Mouse (Mus musculus) forebrain, embryonic 15.5 days (tissue): ENCODE measurements around the gene Tmem213. TPM values are rescaled to one million over a fixed set of nuclear protein-coding genes. Genes with fewer than 3 reads are reported as not detected.

Source experiments
- ATAC-seq: fragments of 200-750 bp; cut with Nextera tagmentation; replicated peaks from 2 replicates; pipeline ENCODE4 v1.8.0; 2017; ENCODE audit warnings: mild to moderate bottlenecking, moderate TSS enrichment, moderate library complexity
- H3K27ac ChIP-seq: fragments of 300-500 bp; sonication (generic); replicated peaks from 2 replicates; pipeline ENCODE4 v1.5.1; 2015; ENCODE audit warnings: mild to moderate bottlenecking, inconsistent platforms
- H3K27me3 ChIP-seq: fragments of 300-500 bp; sonication (generic); 2 replicates; pipeline ENCODE4 v1.6.1; 2015; ENCODE audit warnings: inconsistent platforms
- H3K36me3 ChIP-seq: fragments of 300-500 bp; sonication (generic); 2 replicates; pipeline ENCODE4 v1.6.1; 2015; ENCODE audit warnings: mild to moderate bottlenecking, inconsistent platforms
- H3K4me1 ChIP-seq: fragments of 300-500 bp; sonication (generic); 2 replicates; pipeline ENCODE4 v1.6.1; 2015; ENCODE audit warnings: inconsistent platforms
- H3K4me2 ChIP-seq: fragments of 300-500 bp; sonication (generic); replicated peaks from 2 replicates; pipeline ENCODE4 v1.6.1; 2015; ENCODE audit warnings: mild to moderate bottlenecking, inconsistent platforms
- H3K4me3 ChIP-seq: fragments of 300-500 bp; sonication (generic); 2 replicates; pipeline ENCODE4 v1.5.1; 2015; ENCODE audit warnings: mild to moderate bottlenecking, inconsistent platforms
- H3K9ac ChIP-seq: fragments of 300-500 bp; sonication (generic); replicated peaks from 2 replicates; pipeline ENCODE4 v1.6.1; 2015; ENCODE audit warnings: mild to moderate bottlenecking, inconsistent platforms
- H3K9me3 ChIP-seq: fragments of 300-500 bp; sonication (generic); 2 replicates; pipeline ENCODE4 v1.6.1; 2016; ENCODE audit warnings: inconsistent platforms
- WGBS: fragments of 180-500 bp; shearing (Covaris S2); methylation state at CpG from one replicate; pipeline ENCODE4 v1.1.7; 2015; ENCODE audit warnings: mixed read lengths; 5-methylcytosine and 5-hydroxymethylcytosine counted together
- polyA plus RNA-seq: library from polyadenylated mRNA; unstranded; fragments of >200 nt; fragmentation: Nextera tagmentation; extraction: Ambion mirVana; gene quantifications from 2 replicates; pipeline ENCODE4 v1.2.1, GENCODE M21; 2015

The Tmem213 gene
- polyA plus RNA-seq, 1 experiment from 2014 or later, result not detected

DNA sequence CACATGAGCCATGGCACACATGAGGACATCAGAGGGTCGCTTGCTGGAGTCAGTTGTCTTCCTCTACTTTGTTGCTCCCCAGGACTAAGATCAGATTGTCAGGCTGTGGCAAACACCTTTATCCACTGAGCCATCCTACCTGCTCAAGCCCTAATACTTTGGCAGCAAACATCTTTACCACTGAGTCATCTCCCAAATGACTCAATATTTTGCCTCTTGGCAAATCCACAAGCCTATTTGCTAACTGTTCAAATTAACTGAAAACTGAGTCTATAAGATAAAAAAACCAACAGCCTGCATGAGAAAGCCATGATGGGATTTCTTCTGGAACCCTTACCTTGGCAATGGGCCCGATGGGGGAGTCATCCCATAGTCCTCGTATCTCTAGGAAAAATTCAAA is 30.0 kb downstream of the Tmem213 start:
- H3K4me1 ChIP-seq, result peaks cover 5% of the 10 kb centered on the region; the same call in 1 of the 2 replicates
- WGBS, result 78% methylated on average over 3 of the region's 3 CpGs

GRCm38 (mm10) chr6:38140402-38140801 is 31.3 kb downstream of the Tmem213 start:
- no peak overlapping the region for H3K27ac ChIP-seq
- H3K27me3 ChIP-seq, result no peaks in the 10 kb centered on the region
- H3K4me2 ChIP-seq, result no peak overlapping the region
- H3K36me3 ChIP-seq, result peaks cover 56% of the 10 kb centered on the region
- 94% methylated on average over 9 of the region's 9 CpGs for WGBS
- no peak for ATAC-seq
- H3K9ac ChIP-seq, result no peak overlapping the region
- H3K4me1 ChIP-seq, result no peaks in the 10 kb centered on the region
- H3K9me3 ChIP-seq, result no peaks in the 10 kb centered on the region
- no peak overlapping the region for H3K4me3 ChIP-seq

More for the DNA sequence above, 30.0 kb downstream of the Tmem213 start:
- no peak overlapping the region for H3K27ac ChIP-seq
- peaks cover 60% of the 10 kb centered on the region for H3K36me3 ChIP-seq
- no peak overlapping the region for H3K9ac ChIP-seq
- H3K4me2 ChIP-seq, result no peak overlapping the region
- H3K27me3 ChIP-seq, result no peaks in the 10 kb centered on the region
- no peaks in the 10 kb centered on the region for H3K9me3 ChIP-seq
- no peak for ATAC-seq
- H3K4me3 ChIP-seq, result no peak overlapping the region

GRCm38 (mm10) chr6:38144161-38144998 is 35.3 kb downstream of the Tmem213 start:
- Histone ChIP-seq H3K36me3 (peaks cover 57% of the 10 kb centered on the region), H3K27me3 (no peaks in the 10 kb centered on the region), H3K4me1 (no peaks in the 10 kb centered on the region), H3K4me3 (no peak overlapping the region), H3K9me3 (no peaks in the 10 kb centered on the region), H3K4me2 (no peak overlapping the region), H3K27ac (no peak overlapping the region), H3K9ac (no peak overlapping the region)
- ATAC-seq, result no peak
- 71% methylated on average over 9 of the region's 9 CpGs for WGBS

DNA sequence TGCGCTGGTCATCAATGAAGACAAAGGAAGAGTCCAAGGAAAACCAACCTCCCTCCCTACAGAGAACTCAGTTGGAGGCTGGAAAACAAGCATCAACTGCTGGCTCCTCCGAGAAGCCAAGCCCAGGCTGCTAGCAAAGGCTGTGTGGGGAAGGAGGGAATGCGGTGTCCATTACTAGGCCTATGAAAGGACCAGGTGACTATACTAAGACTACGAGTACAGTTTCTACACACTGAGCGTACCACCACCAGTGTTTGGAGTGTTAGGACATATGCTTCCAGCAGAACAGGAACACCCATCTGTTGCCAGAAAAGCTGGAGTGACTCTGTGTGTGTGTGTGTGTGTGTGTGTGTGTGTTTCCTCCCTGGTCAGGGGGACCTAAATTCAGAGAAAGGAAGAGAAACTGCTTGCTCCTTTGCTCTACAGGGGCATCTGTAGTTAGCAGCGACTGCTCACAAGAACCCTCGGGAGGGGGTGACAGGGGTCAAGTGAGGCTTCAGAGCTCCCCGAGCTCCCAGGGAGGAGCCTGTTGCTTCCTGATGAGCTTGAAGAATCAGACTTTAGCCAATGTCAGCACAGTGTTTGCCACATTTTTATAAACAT is 36.5 kb downstream of the Tmem213 start:
- H3K36me3 ChIP-seq, result peaks cover 59% of the 10 kb centered on the region

DNA sequence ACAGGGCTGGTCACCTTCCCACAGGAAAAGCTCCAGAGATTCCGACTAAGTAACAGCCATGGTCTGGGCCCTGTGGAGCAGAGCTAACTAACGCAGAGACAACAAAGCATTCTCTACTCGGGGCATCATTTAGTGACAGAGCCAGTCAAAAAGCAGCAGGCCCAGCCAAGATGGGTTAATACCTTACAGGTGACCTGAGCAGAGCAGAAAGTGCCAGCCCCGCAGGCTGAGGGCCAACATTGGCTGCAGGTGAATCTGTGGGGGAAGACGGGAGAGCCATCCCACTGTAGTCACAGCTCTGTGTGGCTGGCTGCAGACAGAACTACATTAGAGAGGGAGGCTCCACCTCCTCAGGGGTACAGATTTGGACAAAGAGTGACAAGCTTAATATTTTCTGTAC is 38.2 kb downstream of the Tmem213 start:
- no peak for ATAC-seq
- no peaks in the 10 kb centered on the region for H3K27me3 ChIP-seq
- H3K9ac ChIP-seq, result no peak overlapping the region
- no peak overlapping the region for H3K4me3 ChIP-seq
- H3K36me3 ChIP-seq, result peaks cover 48% of the 10 kb centered on the region
- no peak overlapping the region for H3K27ac ChIP-seq
- H3K4me2 ChIP-seq, result no peak overlapping the region
- no peaks in the 10 kb centered on the region for H3K9me3 ChIP-seq
- no peaks in the 10 kb centered on the region for H3K4me1 ChIP-seq
- WGBS, result 81% methylated on average over 5 of the region's 5 CpGs

More for the DNA sequence above, 36.5 kb downstream of the Tmem213 start:
- H3K9me3 ChIP-seq, result no peaks in the 10 kb centered on the region
- H3K27ac ChIP-seq, result no peak overlapping the region
- ATAC-seq, result no peak
- H3K4me2 ChIP-seq, result no peak overlapping the region
- H3K27me3 ChIP-seq, result no peaks in the 10 kb centered on the region
- no peak overlapping the region for H3K9ac ChIP-seq
- 62% methylated on average over 8 of the region's 8 CpGs for WGBS
- H3K4me1 ChIP-seq, result no peaks in the 10 kb centered on the region
- no peak overlapping the region for H3K4me3 ChIP-seq

DNA sequence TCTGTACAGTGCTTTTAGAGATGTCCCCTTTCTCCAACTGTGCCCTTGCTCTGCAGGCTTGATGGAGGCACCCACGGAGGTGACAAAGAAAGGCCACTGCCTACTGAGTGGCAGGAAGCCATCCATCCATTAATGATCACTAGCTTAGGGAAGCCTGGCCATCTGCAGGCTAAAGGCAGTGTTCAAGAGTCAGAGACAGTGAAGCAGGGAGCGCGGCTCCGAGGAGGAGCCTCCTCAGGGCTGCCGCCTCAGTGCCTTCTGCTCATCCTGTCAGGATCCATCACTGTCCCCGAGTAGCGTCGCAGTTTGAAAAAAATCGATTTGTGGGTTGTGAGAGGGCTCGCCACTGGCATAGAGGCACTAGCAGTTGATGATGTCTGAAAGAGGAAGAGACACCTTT is 39.6 kb downstream of the Tmem213 start:
- WGBS, result 90% methylated on average over 10 of the region's 10 CpGs
- Histone ChIP-seq H3K4me2 (no peak overlapping the region), H3K4me1 (no peaks in the 10 kb centered on the region), H3K36me3 (peaks cover 43% of the 10 kb centered on the region), H3K9ac (no peak overlapping the region), H3K27ac (no peak overlapping the region), H3K4me3 (no peak overlapping the region), H3K27me3 (no peaks in the 10 kb centered on the region), H3K9me3 (no peaks in the 10 kb centered on the region)
- ATAC-seq, result no peak

DNA sequence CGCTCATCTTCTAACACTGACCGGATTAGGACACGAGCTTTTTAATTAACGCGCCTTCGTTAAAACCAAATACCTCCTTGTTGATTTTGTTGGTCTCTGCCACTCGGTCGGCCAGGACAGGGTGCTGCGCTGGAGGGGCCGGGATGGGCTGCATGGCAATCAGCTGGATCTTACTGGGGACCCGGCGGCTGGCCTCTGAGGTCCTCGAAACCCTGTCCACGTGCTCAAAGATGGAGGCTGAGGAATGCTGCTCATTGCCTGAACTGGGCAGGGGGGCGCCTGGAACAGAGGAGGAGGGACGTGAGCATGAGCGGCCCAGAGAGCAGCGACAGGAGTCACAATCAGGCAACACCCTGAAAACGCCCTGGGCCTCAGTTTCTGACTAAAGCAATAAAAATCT is 40.4 kb downstream of the Tmem213 start:
- 72% methylated on average over 19 of the region's 19 CpGs for WGBS
- Histone ChIP-seq H3K9ac (no peak overlapping the region), H3K4me2 (no peak overlapping the region), H3K27me3 (no peaks in the 10 kb centered on the region), H3K4me3 (no peak overlapping the region), H3K9me3 (no peaks in the 10 kb centered on the region), H3K27ac (no peak overlapping the region), H3K36me3 (peaks cover 40% of the 10 kb centered on the region), H3K4me1 (no peaks in the 10 kb centered on the region)
- no peak for ATAC-seq

DNA sequence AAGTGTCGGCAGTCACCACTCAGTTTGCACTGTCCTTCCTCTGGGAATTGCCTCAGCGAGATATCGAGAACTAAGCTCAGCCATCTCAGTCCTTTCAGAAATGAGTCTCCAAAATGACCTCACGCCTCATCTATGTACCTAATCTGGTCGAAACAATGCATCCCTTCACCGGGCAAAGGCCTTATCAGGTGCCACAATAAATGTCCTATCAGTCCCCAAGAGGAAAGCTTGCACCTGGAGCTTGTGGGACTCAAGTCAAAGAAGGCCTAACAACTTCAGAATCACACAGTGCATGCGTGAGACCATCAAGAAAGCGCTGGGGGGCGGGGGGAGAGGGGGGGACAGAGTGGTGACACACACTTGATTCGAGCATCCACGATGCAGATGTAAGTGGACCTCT is 43.2 kb downstream of the Tmem213 start:
- no peak for ATAC-seq
- Histone ChIP-seq H3K4me2 (no peak overlapping the region), H3K27me3 (no peaks in the 10 kb centered on the region), H3K4me3 (no peak overlapping the region), H3K9me3 (no peaks in the 10 kb centered on the region), H3K27ac (no peak overlapping the region), H3K4me1 (no peaks in the 10 kb centered on the region), H3K9ac (no peak overlapping the region), H3K36me3 (peaks cover 30% of the 10 kb centered on the region)
- 87% methylated on average over 11 of the region's 11 CpGs for WGBS

GRCm38 (mm10) chr6:38156204-38156603 is 47.1 kb downstream of the Tmem213 start:
- Histone ChIP-seq H3K9me3 (no peaks in the 10 kb centered on the region), H3K4me1 (peaks cover 4% of the 10 kb centered on the region; the same call in 1 of the 2 replicates), H3K4me3 (no peak overlapping the region), H3K4me2 (no peak overlapping the region), H3K27me3 (no peaks in the 10 kb centered on the region), H3K9ac (no peak overlapping the region), H3K36me3 (peaks cover 17% of the 10 kb centered on the region; the same call in 1 of the 2 replicates), H3K27ac (no peak overlapping the region)
- ATAC-seq, result no peak
- WGBS, result 89% methylated on average over 5 of the region's 5 CpGs

DNA sequence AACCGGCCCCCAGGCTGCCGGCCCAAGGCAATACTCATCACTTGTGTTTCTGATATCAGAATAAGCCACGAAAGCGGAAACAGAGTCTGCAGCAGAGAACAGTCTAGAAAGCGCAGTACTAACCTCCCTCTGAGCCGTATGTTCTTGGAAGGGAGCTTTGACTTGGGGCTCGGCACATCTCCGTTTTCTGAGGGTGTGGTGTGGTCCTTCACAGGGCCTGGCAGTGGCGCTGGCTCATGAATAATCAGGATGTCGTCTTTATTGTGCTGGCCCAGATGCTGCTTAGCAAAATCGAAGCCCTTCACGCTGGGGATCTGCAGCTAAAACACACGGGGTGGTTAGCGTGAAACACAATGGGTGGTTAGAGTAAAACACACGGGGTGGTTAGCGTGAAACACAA is 48.9 kb downstream of the Tmem213 start:
- H3K27me3 ChIP-seq, result no peaks in the 10 kb centered on the region

DNA sequence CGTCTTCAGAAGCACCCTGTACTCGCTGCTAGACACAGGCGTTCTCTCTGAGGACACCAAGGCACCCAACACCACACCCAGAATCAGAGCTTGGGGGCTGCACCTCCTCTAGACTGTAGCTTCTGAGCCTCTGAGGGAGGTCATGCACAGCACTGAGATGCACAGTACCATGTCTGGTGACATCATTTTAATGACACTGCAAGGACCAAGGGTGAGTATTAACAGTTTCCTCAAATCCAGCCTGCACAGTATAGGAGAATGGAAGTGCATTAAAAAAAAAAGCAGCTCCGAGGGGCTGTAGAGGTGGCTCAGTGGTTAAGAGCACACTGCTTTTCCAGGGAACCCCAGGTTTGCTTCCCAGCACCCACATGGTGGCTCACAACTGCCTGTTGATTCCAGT is 50.5 kb downstream of the Tmem213 start:
- no peaks in the 10 kb centered on the region for H3K27me3 ChIP-seq
- 87% methylated on average over 4 of the region's 4 CpGs for WGBS
- no peaks in the 10 kb centered on the region for H3K9me3 ChIP-seq
- H3K4me1 ChIP-seq, result peaks cover 4% of the 10 kb centered on the region; the same call in 1 of the 2 replicates
- no peak overlapping the region for H3K4me2 ChIP-seq
- no peak overlapping the region for H3K27ac ChIP-seq
- peaks cover 22% of the 10 kb centered on the region; the same call in 1 of the 2 replicates for H3K36me3 ChIP-seq
- peak; percentile 33 for ATAC-seq
- H3K9ac ChIP-seq, result no peak overlapping the region
- no peak overlapping the region for H3K4me3 ChIP-seq

More for the DNA sequence above, 48.9 kb downstream of the Tmem213 start:
- no peak overlapping the region for H3K4me3 ChIP-seq
- peaks cover 4% of the 10 kb centered on the region; the same call in 1 of the 2 replicates for H3K4me1 ChIP-seq
- ATAC-seq, result 0 out of 2 replicates have a peak, but pooled peaks have one; percentile 9
- H3K27ac ChIP-seq, result 0 out of 2 replicates have a peak overlapping the region, but pooled peaks have one; percentile 16
- WGBS, result 54% methylated on average over 16 of the region's 16 CpGs
- H3K4me2 ChIP-seq, result no peak overlapping the region
- no peak overlapping the region for H3K9ac ChIP-seq
- H3K36me3 ChIP-seq, result peaks cover 17% of the 10 kb centered on the region; the same call in 1 of the 2 replicates
- H3K9me3 ChIP-seq, result no peaks in the 10 kb centered on the region

GRCm38 (mm10) chr6:38160102-38160501 is 51.0 kb downstream of the Tmem213 start:
- Histone ChIP-seq H3K4me3 (no peak overlapping the region), H3K4me2 (no peak overlapping the region), H3K9ac (no peak overlapping the region), H3K4me1 (peaks cover 4% of the 10 kb centered on the region; the same call in 1 of the 2 replicates), H3K36me3 (peaks cover 21% of the 10 kb centered on the region; the same call in 1 of the 2 replicates), H3K9me3 (no peaks in the 10 kb centered on the region), H3K27me3 (no peaks in the 10 kb centered on the region), H3K27ac (peak overlapping the region; percentile 76)
- WGBS, result 12% methylated on average over 3 of the region's 3 CpGs
- ATAC-seq, result peak; percentile 63
